Mouse (Mus musculus): ENCODE measurements at regions not wholly inside any gene's neighbourhood (a gene's known extent, or its start where the extent isn't known, plus 50 kb on each side); places are given as distances from the start of the nearest gene placed in this dataset.
A peak's percentile ranks its signal among the peaks of the same experiment; 100 is the strongest.

DNA sequence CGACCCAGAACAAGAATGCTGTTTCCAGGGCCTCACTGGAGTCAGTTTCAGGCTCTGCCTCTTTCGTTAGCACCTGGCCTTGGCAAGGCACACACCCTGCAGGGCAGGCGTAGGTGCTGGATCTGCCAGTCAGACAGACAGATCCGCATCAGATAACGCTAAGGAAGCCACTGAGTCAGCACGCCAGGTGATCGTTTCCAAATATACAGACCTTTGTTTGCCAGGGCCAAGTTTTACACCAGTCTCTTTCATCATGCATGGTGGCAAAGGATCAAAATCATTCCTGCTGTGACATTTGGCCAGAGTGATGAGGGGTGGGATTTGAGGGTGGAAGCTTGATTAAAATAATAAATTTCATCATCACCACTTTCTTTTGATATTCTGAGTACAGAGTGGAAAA, 411.0 kb downstream of the Ofcc1 start:
- peak in 1 of 2 experiments; percentile 7 for DNase-seq

DNA sequence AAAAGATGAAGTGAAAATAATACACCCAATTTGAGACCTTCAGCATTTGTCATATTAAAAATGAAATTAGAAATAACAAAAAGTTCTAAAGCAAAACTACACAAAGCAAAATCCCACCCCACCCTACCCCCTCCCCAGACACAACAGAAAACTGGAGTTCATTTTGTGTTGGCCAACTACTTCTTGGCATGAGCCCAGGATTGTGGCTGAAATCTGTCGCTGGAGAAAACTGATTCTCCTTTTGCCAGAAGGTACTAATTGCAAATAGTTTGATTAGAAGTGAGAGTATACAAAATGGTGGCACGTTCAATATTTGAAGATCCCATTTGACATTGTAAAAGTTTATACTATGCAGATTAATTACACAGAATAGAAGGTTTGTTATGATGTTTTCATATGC, 426.0 kb downstream of the Ofcc1 start:
- peak in 1 of 2 experiments; percentile 32 for DNase-seq

GRCm38 (mm10) chr13:39931487-39931886, 429.8 kb downstream of the Ofcc1 start:
- no peak for DNase-seq

- no peak for DNase-seq
Measured at GRCm38 (mm10) chr13:39928573-39928972, 432.7 kb downstream of the Ofcc1 start.

GRCm38 (mm10) chr13:39924366-39924765, 436.9 kb downstream of the Ofcc1 start:
- no peak for DNase-seq

DNA sequence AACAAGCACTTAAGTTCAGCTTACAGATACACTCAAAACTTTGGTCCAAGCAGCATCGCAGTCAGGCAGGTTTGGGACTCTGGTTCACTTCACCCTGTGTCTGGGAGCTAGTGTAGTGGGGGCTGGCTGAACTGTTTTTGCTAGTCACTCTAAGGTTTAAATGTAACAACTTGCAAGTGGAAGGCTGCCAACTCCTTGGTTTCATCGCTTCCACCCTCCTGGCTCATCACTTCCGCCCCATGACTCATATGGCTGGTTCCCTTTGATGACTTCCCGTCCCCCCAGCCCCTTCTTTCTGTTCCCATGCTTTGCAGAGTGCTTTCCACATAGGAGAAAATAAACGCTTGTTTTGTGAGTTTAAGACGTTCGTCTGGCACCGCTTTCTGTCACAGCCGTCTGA, 438.1 kb downstream of the Ofcc1 start:
- peak in 1 of 2 experiments; percentile 5 for DNase-seq

DNA sequence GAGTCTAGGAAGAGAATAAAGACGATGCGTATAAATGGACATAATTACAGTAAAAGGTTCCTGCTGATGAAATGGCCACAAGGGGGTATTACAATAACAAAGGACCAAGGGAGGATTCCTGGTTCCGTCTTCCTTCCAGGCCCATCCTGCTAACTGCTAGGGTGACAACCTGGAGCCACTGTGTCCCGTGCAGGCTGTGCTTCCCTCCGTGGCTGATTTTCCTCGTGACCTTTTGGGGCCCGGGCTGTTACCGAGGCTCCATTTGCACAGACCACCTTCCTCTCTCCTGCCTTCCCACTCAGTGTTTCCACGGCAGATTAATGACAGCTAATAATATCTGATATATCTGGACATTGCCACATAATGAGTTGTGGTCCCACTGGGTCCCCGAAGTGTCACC, 453.5 kb downstream of the Ofcc1 start:
- DNase-seq = no peak

GRCm38 (mm10) chr13:39904264-39904663, 457.0 kb downstream of the Ofcc1 start:
- no peak for DNase-seq

GRCm38 (mm10) chr13:39903319-39903718, 457.9 kb downstream of the Ofcc1 start:
- DNase-seq = no peak

- DNase-seq = no peak
Measured at GRCm38 (mm10) chr13:39899332-39899731, 461.9 kb downstream of the Ofcc1 start.

DNA sequence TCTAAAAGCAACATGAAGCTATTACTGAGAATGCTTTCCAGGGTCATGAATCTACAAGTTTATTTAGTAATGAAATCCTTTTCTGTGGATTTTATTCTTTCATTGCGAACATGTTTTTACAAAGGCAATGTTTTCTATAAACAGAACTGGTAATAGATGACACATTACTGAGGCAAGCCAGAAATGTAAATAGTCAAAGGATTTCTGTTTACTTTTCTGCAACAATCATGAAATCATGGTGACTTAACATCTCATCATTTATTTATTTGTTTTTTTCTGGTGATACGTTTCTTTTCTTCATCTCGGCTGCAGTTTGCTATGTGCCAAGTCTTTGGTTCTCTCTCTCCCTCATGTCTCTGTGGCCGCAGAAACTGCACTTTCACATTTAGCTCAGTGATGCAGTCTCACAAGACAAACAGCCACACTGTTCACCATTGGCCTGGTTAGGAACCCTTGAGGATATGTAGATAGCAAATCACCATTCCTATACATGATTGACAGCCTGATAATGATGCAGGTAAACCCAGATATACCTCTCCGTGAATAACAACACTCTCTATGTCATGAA, 462.8 kb downstream of the Ofcc1 start:
- no peak for DNase-seq

DNA sequence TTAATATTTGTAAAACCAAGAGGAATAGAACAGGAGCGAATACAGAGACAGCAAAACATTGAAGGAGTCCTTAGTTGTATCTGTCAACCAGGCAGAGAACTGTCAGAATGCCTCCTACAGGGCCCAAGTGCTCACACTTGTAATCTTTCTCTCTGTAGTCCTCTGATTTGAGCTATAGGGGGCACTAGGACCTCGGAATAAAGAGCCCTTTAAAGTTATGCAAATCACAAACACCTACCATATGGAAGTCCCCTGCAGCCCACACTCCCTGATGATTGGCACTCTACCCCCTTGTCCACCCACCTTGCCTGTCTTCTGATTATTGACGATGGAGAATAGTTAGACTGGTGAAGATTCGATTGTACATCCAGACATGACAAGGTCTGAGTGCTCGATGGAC, 467.1 kb downstream of the Ofcc1 start:
- no peak for DNase-seq

GRCm38 (mm10) chr13:39881066-39881465, 480.2 kb downstream of the Ofcc1 start:
- DNase-seq = no peak

- DNase-seq = no peak
Measured at GRCm38 (mm10) chr13:39880136-39880535, 481.1 kb downstream of the Ofcc1 start.

DNA sequence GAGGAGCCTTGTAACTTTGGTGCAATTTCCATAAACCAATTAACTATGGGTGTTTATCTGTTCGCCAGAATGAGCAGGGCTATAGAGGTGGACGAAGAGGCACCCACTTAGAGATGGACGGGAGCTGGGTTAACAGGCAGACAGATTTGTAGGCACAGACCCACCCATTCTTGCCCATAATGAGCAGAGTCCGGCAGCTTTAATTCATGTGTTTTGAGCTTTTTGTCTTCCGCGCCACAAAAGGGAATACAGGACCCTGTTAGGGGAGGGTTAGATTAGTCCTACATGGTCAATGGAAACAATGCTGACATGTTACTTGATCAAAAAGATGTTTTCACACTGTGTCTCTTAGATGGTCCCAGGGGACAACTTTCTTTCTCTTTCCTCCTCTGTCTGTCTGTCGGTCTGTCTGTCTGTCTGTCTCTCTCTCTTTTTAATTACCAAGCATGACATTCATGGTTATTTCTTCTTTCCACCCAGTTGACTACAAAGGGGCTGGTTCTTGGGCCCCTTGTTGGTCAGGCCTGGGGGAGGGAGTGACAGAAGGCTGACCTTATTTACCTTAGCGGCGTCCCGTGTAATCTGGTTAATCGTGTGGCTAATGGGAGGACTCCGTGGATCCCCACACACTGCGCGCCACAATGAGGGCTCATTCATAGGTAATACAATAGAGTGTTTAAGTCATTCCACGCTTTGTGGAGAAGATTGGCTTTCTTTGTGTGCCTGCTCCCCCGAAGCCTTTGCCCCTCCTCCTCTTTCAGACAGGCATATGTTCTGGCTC, 483.7 kb downstream of the Ofcc1 start:
- DNase-seq = no peak

- DNase-seq = no peak
Measured at GRCm38 (mm10) chr13:39852257-39852800, 508.9 kb downstream of the Ofcc1 start.

- no peak for DNase-seq
Measured at GRCm38 (mm10) chr13:39849391-39849790, 511.9 kb downstream of the Ofcc1 start.

DNA sequence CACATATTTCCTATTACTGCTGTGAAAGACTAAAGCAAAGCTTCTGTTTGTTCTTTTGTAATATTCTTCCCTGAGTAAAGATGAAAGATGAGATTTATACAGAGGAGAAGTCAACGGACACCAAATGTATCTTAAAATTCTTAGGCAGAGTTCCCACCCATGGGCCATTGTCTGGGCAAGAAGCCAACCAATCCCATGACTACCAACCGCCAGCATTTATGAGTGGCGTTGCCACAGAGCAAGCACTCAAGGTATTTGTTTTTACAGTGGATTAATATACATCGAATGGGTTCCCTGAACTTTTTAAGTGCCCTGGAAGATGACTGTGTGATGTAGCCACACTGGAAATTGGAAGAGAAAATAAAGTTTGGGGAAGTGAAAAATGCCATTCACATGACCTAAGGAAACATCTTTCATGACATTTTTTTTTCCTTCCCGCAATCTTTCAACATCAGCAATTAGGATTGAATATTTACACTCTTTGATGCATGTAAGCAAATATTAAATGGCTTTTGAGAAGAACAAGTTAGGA, 525.1 kb downstream of the Ofcc1 start:
- peak in 1 of 2 experiments; percentile 6 for DNase-seq

DNA sequence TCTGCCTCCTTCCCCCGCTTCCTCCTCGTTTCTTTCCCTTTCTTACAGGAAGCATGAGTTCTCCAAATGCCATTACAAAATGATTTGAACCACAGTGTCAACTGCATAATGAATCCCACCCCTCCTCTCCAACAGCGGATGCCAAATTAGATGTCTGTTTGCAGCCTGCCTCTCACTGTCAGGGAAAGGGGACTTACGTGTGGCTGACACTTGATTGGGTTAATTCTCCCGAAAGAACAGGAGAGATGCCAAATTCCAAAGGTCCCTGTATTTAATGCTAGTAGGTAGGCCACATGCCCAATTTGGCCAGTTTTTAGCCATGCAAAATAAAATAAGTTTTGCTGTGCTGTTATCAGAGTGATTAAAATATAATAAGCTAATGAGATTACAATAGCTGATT, 525.9 kb downstream of the Ofcc1 start:
- peak; percentile 14 to 15 for DNase-seq

GRCm38 (mm10) chr13:39834521-39835245, 526.6 kb downstream of the Ofcc1 start:
- peak; percentile 15 to 28 for DNase-seq

- peak; percentile 60 to 62 for DNase-seq
Measured at GRCm38 (mm10) chr13:39823965-39824555, 537.2 kb downstream of the Ofcc1 start.

GRCm38 (mm10) chr13:39823346-39823954, 537.8 kb downstream of the Ofcc1 start:
- DNase-seq = peak; percentile 58 to 72

Data from cerebellum, postnatal 25 days (tissue).